Mouse (Mus musculus) T-cell, adult 2 months (primary cell): Measurements from ENCODE around the gene Nebl.

Experiments used
- DNase-seq: peaks from one replicate; pipeline ENCODE4 v3.0.0; 2022; ENCODE audit warnings: low spot score

The Nebl gene

DNA sequence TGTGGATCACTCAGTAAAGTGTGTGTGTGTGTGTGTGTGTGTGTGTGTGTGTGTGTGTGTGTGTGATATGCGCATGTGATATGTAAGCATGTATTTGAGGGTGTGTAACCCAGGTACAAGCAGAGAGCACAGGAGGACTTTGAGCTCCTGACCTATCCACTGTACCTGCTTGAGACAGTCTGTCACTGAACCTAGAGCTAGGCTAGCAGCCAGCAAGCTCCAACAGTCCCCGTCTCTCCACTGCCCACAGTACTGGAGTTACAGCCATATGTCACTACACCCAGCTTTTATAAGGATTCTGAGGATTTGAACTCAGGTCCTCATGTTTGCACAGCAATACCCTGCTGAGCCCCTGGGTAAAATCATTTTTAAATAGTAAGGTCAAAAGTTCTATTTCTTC is 215.6 kb downstream of the Nebl start:
- no peak for DNase-seq

DNA sequence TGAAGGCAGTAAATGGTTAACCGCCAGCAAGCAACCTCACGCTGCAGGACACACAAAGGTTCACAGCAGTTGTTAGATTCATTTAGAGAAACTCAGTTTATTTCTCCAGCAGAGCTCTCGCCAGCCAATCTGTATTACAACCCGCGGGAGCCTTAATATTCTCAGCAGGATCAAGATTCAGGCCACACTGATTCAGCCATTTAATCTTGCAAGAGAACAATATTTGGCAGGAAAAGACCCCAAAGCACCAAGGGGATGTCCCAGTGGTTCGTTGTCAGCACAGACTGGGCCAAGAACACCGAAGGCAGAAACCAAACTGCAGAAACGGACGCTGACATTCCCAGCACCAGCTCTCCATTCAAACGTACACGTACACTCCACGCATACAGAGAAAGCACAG is 216.5 kb downstream of the Nebl start:
- DNase-seq: no peak

DNA sequence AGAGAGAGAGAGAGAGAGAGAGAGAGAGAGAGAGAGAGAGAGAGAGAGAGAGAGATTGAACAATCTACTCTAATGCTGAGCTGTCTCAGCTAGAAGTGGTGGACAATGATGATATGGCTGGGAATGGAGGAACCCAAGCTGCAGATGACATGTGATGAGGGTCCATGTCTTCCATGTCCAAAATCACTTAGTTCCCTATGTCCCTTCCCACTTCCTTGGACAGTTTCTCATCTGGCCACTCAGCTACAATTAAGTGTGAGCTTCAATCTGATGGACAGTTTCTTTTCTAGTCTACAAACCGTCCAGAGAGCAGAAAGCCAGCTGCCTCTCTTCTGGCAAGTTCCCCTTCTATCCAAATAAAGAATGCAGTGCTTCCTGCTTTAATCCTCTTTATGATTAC is 221.3 kb downstream of the Nebl start:
- no peak for DNase-seq

DNA sequence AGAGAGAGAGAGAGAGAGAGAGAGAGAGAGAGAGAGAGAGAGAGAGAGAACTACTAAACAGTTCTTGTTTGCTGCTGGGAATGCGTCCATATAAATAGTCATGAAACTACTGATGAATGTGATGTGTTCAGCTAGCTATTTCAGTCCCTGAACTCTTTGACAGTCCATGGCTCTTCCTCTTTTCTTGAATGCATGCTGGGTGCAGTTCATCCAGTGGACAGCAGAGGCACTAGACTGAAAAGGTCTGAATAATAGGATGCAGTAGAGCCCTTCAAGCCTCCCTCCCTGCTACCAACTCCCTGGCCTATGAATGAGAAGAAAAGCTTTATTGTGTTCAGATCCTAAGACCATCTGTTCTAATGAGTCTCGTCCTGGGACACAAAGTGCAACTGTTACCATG is 223.9 kb downstream of the Nebl start:
- no peak for DNase-seq

DNA sequence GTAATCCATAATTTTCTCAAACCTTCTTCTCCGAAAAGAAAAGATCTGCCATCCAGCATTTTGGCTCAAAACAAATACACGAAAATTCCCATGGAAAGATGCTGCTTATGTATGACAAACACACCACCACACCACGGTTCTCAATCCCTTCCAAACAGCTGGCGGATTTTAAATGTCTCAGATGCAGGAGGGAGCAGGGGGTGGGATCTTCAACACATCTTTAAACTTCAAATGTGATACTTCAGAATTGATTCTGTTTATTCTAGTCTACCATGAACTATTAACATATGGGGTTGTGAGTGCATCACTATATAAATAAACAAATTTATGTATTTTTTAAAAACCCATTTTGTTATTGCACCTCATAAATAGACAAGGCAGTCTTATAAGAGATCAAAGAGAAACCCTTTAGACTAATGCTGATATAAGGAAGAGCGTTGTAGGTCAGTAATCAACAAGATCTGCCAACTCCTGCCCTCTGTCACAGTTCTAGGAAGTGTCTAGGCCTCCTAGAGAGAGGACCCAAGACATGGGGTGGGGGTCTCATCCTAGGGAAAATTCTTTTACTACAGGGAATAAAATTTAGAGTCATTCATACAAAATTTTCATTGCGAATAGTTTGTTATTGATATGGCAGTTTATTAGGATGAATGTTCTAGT is 227.0 kb downstream of the Nebl start:
- DNase-seq: no peak

DNA sequence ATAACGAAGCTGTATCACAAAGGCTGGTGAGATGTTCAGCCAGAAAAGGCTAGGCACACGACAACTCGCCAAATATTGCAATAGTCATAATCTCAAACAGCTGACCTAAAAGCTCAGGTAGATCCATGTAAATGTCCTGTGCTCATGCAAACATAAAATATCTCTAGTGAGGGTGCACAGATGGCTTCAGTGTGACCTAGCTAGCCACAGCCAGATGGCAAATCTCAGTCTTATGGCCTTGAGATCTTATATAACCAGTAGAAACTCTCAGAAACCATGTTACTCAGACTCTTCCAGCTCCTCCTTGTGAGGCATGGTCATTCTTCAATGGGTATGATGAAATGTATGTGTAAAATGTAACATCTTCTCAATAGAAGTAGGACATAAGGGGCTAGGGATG is 230.2 kb downstream of the Nebl start:
- DNase-seq: no peak

DNA sequence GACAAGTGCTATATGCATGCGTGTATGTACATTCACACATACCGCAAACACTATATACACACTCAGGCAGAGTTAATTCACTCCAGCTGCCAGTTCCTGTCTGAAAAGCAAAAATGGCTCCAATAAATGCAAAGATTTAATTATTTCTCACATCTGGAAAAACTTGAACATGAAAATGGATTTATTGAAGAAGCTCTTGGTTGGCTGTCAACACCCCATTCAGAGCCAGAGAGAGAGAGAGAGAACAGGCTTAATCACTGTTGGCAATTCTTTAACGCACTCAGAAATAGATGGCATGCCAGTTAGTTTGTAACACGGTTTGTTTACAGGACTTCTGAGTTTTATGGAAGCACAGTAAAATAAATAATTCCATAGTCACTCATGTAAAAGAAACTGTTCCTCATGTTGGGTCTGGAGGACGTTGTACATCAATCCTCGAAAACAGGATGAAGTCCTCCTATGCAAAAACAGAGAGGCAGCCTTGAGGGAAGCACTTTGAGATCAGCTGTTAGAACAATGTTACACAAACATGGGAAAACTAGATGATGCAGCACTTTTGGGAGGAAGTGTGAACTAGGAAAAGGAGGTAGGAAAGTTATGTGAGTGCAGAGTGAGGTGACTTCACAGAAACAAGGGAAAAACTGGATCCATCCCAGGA is 265.6 kb downstream of the Nebl start:
- no peak for DNase-seq

DNA sequence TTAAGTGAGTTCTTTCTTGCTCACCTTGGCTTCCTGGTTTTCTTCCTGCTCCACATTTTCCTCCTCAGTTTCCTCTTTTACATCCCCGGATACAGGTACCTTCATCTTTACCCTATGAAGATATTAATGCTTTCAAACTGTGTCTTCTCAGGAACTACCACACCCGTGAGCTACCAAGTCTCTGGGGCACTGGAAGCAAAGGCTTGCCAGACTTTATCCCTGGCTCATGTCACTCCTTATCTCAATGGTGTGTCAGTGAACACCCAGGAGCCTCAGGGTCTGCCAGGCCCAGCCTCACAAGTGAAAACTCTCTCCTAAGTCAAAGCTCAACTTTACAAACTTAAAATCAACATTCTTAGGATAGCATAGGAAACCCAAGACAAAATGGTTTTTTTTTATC is 270.8 kb downstream of the Nebl start:
- no peak for DNase-seq

DNA sequence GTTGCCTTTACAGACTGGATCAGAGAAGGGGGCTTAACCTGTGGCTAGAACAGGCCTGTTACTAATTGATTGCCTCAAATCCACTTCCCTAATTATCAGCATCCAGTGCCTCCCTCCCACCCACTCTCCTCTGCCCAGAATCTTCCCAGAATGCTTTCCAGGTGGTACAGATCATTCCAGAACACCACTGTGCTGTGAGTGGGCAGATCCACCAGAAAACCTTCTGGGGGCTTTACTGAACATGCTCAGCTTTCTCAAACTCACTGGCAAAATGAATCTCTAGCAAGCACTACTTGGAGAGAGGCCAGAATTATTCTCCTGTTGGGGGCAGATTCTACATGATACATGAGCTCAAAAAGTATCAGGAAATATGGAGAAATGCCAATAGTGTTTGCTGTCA is 277.6 kb downstream of the Nebl start:
- DNase-seq: no peak

DNA sequence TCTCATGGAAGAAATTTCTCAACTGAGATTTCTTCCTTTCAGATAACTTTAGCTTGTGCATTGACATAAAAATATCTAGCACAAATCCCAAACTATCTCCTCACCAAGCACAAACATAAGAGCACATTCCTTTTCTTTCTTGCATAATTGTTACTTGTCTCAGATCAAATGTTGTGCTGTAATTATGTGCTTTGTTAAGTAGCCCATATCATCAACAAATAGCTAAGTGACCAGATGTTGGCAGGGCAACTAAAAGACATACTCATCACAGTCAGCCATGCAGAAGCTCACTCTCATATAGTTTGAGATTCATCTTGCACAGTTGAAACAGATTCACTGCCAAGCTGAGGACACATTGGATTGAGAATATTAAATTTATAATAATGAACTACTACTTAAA is 282.9 kb downstream of the Nebl start:
- DNase-seq: no peak

DNA sequence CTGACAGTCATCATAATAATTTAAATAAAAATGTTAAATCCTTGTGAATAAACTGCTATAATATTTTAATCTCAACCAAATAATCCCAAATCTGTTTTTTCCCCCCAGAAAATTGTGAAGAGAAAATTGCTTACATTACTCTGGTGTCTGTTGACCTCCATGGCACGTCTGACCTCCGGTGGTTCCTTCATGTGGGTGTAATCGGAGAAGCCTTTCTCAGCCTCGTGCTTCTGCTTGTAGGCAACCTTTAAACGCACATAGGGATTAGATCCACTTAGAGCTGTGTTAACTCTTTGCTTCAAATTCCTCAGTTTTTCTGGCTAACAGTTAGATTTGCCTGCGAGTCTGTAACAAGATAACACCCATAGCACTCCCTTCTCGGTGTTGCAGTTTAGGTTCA is 287.7 kb downstream of the Nebl start:
- DNase-seq: no peak

DNA sequence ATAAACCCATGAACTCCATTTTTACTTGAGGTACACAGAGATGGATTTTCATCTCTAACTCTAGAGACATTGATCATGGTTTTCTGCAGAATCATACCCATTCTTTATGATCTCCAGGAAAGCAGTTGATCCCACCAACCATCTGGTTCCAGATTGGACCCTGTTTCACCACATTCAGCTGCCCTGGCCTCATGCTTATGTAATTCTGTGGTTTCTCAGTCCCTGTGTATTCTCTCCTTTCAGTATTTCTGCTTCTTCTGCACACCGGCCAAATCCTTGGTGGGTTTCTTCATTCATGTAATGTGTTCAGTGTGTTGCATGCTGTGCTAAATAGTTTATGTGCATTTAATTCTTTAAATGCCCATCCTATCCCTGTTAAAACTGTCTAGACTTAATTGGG is 292.9 kb downstream of the Nebl start:
- no peak for DNase-seq

DNA sequence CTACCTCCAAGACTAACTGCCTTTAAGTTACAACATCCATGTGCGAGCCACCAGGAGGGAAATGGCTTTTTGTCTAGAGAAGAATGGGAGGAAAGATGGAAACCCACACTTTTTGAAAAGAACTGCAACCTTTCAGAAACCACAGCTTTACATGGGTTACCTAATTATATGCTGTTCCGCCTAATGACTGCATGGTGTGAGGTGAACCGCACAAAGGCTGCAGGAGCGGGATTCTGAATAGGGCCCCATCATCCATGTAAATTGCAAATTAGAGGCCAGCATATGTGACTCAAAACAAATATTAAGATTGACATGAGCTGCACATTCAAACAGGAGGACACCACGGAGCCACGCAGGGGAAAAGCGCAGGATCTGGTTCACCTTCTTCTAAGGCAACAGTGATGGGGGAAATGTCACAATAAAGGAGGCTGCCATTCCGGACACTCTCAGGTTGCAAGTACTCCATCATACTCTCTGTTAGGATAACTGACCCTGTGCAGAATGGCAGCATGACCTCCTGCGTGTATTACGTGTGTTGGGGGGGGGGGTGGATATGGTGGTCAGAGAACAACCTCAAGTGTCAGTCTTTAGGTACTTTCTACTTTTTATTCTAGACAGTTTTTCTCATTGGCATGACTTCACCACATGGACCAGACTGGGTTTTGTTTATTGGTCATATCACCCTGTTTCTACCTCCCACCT is 294.4 kb downstream of the Nebl start:
- DNase-seq: no peak

DNA sequence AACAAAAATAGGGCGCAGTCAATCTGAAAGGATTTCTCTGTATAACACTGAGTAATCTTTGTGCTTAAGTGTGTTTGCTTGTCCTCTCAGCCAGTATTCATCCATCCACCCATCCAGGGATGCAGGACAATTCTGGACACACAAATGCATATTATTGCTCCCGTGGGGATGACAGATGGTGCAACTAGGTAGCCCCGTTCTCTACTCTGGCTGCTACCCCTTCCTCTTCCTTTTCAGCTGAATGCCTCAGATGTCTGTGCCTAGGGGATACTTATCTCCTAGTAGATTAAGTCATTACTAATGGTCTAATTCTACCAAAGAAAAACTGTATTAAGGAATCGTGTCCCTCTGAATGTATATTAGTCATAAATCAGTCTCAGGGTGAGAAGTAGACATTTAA is 296.0 kb downstream of the Nebl start:
- DNase-seq: no peak

DNA sequence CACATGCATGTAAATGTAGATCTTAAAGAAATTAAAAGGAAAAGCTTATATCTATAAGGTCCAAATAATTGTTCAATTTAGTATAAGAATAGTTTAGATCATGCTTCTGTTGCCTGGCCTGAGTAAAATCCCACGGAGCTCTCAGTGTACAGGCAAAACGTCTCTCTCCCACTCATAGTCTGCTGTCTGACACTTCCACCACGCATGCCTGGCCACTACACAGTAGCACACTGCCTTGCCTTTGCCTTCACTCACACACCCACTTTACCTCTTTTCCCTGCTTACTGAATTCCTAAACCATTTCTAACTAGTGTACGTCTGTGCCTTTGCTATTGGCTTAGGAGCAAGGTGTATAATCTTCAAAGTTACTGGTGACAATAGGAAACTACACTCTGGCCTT is 302.2 kb downstream of the Nebl start:
- no peak for DNase-seq

DNA sequence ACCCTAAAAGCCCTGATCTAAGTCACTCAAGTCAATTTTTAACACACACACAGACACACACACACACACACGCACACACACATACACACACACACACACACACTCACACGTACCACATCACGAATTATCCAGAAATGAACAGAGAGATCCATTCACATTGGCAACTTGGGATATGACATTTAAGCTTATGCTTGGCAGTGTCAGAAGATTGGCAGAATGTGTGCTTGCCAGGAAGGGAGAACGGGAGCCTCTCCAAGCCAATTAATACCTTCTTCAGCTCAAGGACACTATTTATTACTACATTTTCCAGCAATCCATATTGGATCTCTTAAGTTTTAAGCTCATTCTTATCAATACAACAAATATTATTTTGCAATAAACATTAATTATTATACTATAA is 303.1 kb downstream of the Nebl start:
- no peak for DNase-seq

DNA sequence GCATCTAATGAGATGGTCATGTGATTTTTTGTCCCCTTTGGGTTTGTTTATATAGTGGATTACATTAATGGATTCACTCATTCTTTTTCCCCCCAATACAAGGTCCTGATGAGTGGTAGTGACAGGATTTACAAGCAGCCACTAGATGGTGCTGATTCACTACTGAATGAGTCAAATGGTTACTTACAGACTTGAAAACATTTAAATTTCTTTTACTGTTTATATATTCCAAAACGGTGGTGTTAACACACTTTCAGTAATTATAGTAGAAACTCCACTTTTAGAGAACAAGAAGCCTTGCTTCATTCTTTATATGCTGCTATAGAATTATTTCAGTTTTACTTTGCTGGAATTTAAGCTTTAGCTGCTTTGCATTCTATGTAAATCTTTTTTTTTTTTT is 308.3 kb downstream of the Nebl start:
- DNase-seq: peak; percentile 8

DNA sequence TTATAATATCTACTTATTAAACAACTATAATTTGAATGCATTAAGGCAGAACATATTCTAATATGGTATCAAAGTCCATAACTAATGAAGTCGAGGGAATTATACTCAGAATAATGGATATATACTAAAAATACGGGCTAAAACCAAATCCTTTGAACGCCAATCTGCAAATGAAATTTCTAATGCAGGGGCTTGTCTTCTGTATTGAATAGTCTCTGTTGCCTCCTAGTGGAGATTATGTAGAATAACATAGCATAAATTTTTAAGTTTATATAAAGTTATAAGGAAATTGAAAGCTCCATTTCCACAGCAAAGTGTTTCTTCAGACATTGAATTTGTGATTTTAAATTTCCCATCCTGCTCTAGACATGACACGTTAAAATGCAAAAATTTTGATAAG is 315.9 kb downstream of the Nebl start:
- DNase-seq: no peak

DNA sequence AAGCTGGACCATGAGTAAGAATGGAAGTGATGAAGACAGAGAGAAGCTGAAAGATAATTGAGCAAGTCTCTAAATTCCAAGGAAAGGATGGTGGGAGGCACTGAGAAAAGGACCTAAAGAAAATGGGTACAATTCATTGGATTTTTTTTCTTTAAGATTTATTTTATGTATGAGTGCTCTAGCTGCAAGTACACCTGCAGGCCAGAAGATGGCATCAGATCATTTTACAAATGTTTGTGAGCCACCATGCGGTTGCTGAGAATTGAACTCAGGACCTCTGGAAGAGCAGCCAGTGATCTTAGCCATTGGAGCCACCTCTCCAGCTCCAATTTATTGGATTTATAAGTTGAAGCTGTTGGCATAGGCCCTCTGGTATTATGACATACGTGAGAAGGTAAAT is 316.9 kb downstream of the Nebl start:
- no peak for DNase-seq

DNA sequence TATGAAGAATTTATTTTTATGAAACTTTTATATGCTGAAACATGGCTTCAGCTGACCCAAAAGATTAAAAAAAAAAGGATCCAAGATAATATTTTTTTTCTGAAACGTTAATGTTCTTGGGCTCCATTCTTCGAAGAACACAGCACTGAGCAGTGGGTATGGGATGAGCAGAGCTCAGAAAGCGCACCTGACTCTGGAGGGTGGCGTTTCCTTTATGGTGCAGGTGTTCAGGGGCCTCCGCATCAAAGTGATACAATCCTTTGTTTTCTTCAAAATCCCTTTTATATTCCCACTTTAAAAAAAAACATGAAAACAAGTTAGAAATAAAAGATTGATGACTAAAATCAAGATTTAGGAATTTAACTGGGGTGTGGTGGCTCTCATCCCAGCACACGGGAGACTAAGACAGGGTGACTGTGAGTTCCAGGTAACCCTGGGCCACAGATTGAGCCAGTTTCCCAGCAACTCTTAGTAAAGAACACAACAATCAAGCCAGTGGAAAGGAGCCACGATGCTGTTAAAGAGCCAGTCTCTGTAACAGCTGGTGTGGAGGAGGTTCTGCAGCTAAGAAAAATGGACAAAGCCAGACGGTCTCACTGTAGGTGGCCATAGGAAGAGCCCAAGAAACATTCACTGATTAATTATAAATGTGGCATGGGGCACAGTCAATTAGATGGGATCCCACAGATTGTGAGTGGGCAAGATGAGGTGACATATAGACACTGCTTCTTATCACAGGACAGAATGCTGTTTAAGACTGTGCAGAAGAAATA is 317.6 kb downstream of the Nebl start:
- no peak for DNase-seq

DNA sequence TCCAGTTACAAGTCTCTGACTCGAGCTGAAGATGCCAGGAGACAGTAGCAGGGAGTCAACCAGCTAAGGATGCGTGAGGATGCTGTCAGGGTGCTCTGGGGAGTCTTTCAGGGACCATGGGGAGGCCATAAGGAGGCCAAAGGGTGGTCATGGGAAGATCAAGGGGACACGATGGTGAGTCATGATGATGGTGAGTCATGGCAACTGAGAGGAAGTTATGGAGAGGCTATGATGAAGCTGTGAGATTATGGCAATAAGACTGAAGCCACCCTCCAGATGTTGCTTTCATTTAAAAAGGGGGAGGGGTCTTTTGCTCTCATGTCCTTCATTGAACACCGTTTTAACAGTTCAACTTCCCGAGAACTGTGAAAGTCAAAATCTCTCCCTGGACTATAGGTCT is 322.0 kb downstream of the Nebl start:
- no peak for DNase-seq

DNA sequence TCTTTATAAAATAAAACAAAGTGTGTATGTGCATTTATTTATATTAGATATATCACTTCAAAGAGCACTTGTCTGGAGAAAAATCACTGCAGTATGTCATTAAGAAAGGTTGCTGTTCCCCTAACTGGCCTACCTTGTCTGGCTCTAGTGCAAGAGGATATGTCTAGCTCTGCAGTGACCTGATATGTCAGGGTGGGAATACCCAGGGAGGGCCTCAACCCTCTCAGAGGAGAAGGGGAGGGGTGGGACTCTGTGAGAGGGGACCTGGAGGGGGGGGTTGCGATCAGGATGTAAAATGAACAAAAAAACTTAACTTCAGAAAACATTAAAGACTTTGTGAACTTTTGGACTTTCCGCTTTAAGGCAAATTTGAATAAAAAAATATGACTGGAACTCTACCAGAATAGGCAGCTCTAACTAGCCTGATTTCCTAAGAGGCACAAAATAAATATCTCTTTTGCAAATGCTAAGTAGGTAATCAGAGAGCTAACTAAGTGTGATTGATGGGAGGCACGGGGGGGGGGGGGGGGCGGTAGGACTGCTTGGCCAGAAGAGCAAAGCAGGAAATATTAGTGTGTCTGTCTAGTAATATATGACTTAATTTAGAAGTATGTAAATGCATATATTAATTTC is 325.2 kb downstream of the Nebl start:
- no peak for DNase-seq
